Mouse (Mus musculus) limb, embryonic 14.5 days (tissue): ENCODE measurements at regions not wholly inside any gene's neighbourhood (a gene's known extent, or its start where the extent isn't known, plus 50 kb on each side); places are given as distances from the start of the nearest gene placed in this dataset.

Experiments used
- ATAC-seq: fragments of 200-750 bp; cut with Nextera tagmentation; 2 replicates; pipeline ENCODE4 v1.8.0; 2017; ENCODE audit warnings: low read depth, moderate number of reproducible peaks, moderate TSS enrichment; ENCODE audit not compliant: low FRiP score
- DNase-seq: peaks from one replicate; pipeline ENCODE4 v3.0.0-alpha.2; 2015; ENCODE audit warnings: low spot score
- H3K27ac ChIP-seq: fragments of 300-500 bp; sonication (generic); replicated peaks from 2 replicates; pipeline ENCODE4 v1.5.1; 2014; ENCODE audit warnings: low read depth, mild to moderate bottlenecking, low read length, moderate library complexity, mixed read lengths
- H3K27me3 ChIP-seq: fragments of 300-500 bp; sonication (generic); 2 replicates; pipeline ENCODE4 v1.6.1; 2014; ENCODE audit warnings: low read length, mixed read lengths; ENCODE audit not compliant: control insufficient read depth, insufficient read depth
- H3K36me3 ChIP-seq: fragments of 300-500 bp; sonication (generic); 2 replicates; pipeline ENCODE4 v1.6.1; 2014; ENCODE audit warnings: mild to moderate bottlenecking, low read length, moderate library complexity, mixed read lengths; ENCODE audit not compliant: control insufficient read depth, insufficient read depth
- H3K4me1 ChIP-seq: fragments of 300-500 bp; sonication (generic); 2 replicates; pipeline ENCODE4 v1.6.1; 2014; ENCODE audit warnings: antibody characterized with exemption, low read length, mixed read lengths; ENCODE audit not compliant: control insufficient read depth, insufficient read depth
- H3K4me2 ChIP-seq: fragments of 300-500 bp; sonication (generic); replicated peaks from 2 replicates; pipeline ENCODE4 v1.6.1; 2014; ENCODE audit warnings: low read depth, mild to moderate bottlenecking, low read length, moderate library complexity; ENCODE audit not compliant: severe bottlenecking
- H3K4me3 ChIP-seq: fragments of 300-500 bp; sonication (generic); replicated peaks from 2 replicates; pipeline ENCODE4 v1.5.1; 2014; ENCODE audit warnings: low read length
- H3K9ac ChIP-seq: fragments of 300-500 bp; sonication (generic); 2 replicates; pipeline ENCODE4 v1.6.1; 2014; ENCODE audit warnings: mild to moderate bottlenecking, low read depth, low read length, moderate library complexity; ENCODE audit not compliant: severe bottlenecking
- H3K9me3 ChIP-seq: fragments of 300-500 bp; sonication (generic); 2 replicates; pipeline ENCODE4 v1.6.1; 2016; ENCODE audit warnings: low read length; ENCODE audit not compliant: control insufficient read depth
- POLR2A ChIP-seq: fragments of 200-500 bp; IDR thresholded peaks from 2 replicates; pipeline ENCODE4 v1.8.0; 2012; ENCODE audit warnings: inconsistent platforms, mild to moderate bottlenecking, moderate library complexity, borderline replicate concordance; ENCODE audit not compliant: insufficient read depth, insufficient read length; ENCODE audit errors: extremely low read depth
- WGBS: fragments of 180-500 bp; shearing (Covaris S2); extraction: QIAGEN DNeasy Blood & Tissue Kit; methylation state at CpG from one replicate; pipeline ENCODE4 v1.1.7; 2014; 5-methylcytosine and 5-hydroxymethylcytosine counted together

DNA sequence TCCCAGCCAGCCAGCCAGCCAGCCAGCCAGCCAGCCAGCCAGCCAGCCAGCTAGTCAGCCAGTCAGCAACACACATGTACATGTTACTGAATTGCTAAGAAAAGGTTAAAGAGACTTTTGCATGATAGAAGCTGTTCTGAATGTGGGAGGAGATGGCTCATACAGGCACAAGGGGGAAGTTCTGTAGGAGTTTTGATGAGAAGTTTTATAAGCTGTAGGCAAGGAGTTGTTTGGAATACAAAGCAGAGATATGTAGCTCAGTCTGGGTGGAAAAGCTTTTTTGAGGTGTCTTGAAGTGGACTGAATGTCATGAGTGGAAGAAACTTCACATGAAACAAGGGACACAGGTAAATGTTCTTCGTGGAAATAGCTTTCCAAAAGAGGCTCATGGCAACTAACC, 157.8 kb upstream of the Slc39a10 start:
- no peak for DNase-seq
- H3K4me2 ChIP-seq: no peak overlapping the region
- H3K4me1 ChIP-seq: no peaks in the 10 kb centered on the region
- H3K9ac ChIP-seq: no peak overlapping the region
- no peak for TF ChIP-seq POLR2A
- 71% methylated on average over 1 of the region's 1 CpGs for WGBS
- H3K36me3 ChIP-seq: no peaks in the 10 kb centered on the region
- H3K27me3 ChIP-seq: no peaks in the 10 kb centered on the region
- H3K27ac ChIP-seq: no peak overlapping the region
- H3K9me3 ChIP-seq: no peaks in the 10 kb centered on the region
- ATAC-seq: no peak
- H3K4me3 ChIP-seq: no peak overlapping the region

GRCm38 (mm10) chr1:47037576-47037975, 144.9 kb upstream of the Slc39a10 start:
- Histone ChIP-seq H3K27ac (no peak overlapping the region), H3K36me3 (no peaks in the 10 kb centered on the region), H3K27me3 (no peaks in the 10 kb centered on the region), H3K9me3 (no peaks in the 10 kb centered on the region), H3K9ac (no peak overlapping the region), H3K4me3 (no peak overlapping the region), H3K4me1 (0 out of 2 replicates have a peak, but pooled peaks cover 6% of the 10 kb centered on the region), H3K4me2 (no peak overlapping the region)
- 57% methylated on average over 2 of the region's 2 CpGs for WGBS
- ATAC-seq (no peak), DNase-seq (no peak)
- TF ChIP-seq POLR2A: no peak

- no peak for DNase-seq
- Histone ChIP-seq H3K27ac (no peak overlapping the region), H3K27me3 (no peaks in the 10 kb centered on the region), H3K9me3 (no peaks in the 10 kb centered on the region), H3K36me3 (no peaks in the 10 kb centered on the region), H3K4me3 (no peak overlapping the region), H3K4me2 (no peak overlapping the region), H3K4me1 (no peaks in the 10 kb centered on the region), H3K9ac (no peak overlapping the region)
- 6% methylated on average over 1 of the region's 1 CpGs for WGBS
- ATAC-seq: no peak
- TF ChIP-seq POLR2A: no peak
Measured at GRCm38 (mm10) chr1:47019356-47019755, 126.7 kb upstream of the Slc39a10 start.

GRCm38 (mm10) chr1:47014526-47014925, 121.9 kb upstream of the Slc39a10 start:
- no peaks in the 10 kb centered on the region for H3K36me3 ChIP-seq
- H3K4me1 ChIP-seq: no peaks in the 10 kb centered on the region
- TF ChIP-seq POLR2A: no peak
- ATAC-seq (no peak), DNase-seq (no peak)
- no peak overlapping the region for H3K9ac ChIP-seq
- WGBS: 95% methylated on average over 1 of the region's 1 CpGs
- no peak overlapping the region for H3K4me2 ChIP-seq
- no peaks in the 10 kb centered on the region for H3K9me3 ChIP-seq
- no peak overlapping the region for H3K4me3 ChIP-seq
- no peaks in the 10 kb centered on the region for H3K27me3 ChIP-seq
- H3K27ac ChIP-seq: no peak overlapping the region

GRCm38 (mm10) chr1:47003746-47004145, 111.1 kb upstream of the Slc39a10 start:
- Histone ChIP-seq H3K27me3 (no peaks in the 10 kb centered on the region), H3K27ac (no peak overlapping the region), H3K9ac (no peak overlapping the region), H3K36me3 (no peaks in the 10 kb centered on the region), H3K4me3 (no peak overlapping the region), H3K4me1 (peaks cover 3% of the 10 kb centered on the region), H3K9me3 (no peaks in the 10 kb centered on the region), H3K4me2 (no peak overlapping the region)
- WGBS: 64% methylated on average over 5 of the region's 5 CpGs
- no peak for TF ChIP-seq POLR2A
- ATAC-seq (no peak), DNase-seq (no peak)

- DNase-seq: peak; percentile 74
- no peak overlapping the region; the same call in 1 of the 2 replicates for H3K27ac ChIP-seq
Measured at GRCm38 (mm10) chr1:46999337-46999736, 106.7 kb upstream of the Slc39a10 start.

More at GRCm38 (mm10) chr1:46999337-46999736, 106.7 kb upstream of the Slc39a10 start:
- Histone ChIP-seq H3K4me2 (no peak overlapping the region), H3K36me3 (no peaks in the 10 kb centered on the region), H3K27me3 (no peaks in the 10 kb centered on the region), H3K4me3 (no peak overlapping the region), H3K4me1 (peaks cover 3% of the 10 kb centered on the region), H3K9ac (no peak overlapping the region), H3K9me3 (no peaks in the 10 kb centered on the region)
- no peak for TF ChIP-seq POLR2A
- peak; percentile 67; the same call in 1 of the 2 replicates for ATAC-seq
- 24% methylated on average over 3 of the region's 3 CpGs for WGBS
